Mouse (Mus musculus): ENCODE measurements around the gene Snrnp35.

The Snrnp35 gene

DNA sequence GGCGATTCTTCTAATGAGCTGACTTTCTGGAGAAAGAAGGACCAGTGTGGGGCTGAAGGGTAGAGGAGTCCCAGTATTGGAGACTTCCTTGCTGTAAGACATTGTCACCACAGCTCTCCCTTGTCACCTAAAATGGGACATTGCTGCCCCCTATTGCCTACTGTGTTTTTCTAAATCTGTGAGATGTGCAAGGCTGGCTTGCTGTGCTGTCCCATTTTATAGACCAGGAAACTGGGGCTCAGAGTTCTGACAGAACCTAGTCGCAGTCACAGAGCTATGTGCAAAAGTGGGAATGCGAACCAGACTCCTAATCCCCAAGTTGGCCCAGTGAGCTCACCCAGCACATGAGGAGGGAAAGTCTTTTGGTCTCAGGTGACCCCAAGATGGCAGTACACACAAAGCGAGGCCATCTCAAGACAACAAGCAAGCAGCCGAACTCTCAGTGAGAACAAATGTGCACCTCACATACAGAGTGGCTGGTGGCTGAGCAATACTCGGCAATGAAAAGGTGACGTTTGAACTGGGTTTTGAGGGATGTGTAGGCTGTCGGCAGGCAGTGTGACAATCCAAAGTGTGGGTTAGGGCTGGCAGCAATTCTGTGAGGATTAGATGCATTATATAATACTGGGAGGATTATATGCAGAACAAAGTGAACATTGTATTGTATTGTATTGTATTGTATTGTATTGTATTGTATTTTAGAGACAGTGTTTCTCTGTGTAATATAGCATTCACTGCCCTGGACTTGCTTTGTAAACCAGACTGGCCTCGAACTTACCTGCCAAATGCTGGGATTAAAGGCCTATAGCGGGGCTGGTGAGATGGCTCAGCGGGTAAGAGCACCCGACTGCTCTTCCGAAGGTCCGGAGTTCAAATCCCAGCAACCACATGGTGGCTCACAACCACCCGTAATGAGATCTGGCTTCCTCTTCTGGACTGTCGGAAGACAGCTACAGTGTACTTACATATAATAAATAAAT is 56.2 kb downstream of the Snrnp35 start:
- peak; percentile 84 for DNase-seq (ENCODE audit: low read depth, low spot score)

DNA sequence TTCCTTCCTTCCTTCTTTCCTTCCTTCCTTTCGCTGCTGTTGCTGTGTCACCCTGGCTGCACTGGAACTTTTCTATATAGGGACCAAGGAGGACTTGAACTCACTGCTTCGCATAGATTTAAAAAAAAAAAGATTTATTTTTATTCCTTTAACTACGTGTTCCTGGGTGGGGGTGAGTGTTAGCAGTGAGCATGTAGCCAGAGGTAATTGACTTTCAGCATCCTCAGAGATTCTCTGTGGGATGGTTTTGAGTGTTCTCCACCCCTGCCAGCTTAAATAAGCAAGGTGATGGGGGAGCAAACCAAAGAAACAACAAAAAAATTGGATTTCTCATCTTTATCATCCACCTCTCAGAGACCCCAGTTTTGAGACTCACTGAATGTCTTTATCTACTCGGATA is 57.0 kb downstream of the Snrnp35 start:
- no peak for DNase-seq (ENCODE audit: low read depth, low spot score)

DNA sequence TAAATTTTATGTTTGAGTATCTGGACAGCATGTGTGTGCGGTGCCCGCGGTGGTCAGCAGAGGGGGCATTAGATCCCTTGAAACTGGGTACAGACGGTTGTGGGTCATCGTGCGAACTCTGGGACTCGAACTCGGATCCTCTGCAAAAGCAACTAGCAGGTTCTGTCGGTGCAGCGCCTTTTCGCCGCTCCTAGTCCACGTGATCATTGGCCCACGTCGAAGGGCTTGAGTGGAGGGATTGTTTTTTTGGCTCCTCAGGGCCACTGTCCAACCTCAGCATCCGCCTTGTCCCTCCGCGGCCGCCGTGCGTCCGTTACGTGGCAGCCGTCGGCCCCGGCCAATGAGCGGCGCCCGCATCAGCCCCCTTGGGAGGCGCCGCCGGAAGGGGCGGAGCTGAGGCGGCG is 57.5 kb downstream of the Snrnp35 start, which contains the start of gene Tmed2:
TSS of gene Tmed2 (plus strand) at position 313 of the 404 bp plus-strand sequence.
- peak; percentile 97 for DNase-seq (ENCODE audit: low read depth, low spot score)
